Mouse (Mus musculus): ENCODE measurements at regions not wholly inside any gene's neighbourhood (a gene's known extent, or its start where the extent isn't known, plus 50 kb on each side); places are given as distances from the start of the nearest gene placed in this dataset.

- no peak for TF ChIP-seq ZNF384 (IDR thresholded peaks at IDR 0.05; ENCODE audit: low read depth, low read length)
- TF ChIP-seq ZC3H11A (IDR thresholded peaks at IDR 0.05; ENCODE audit: borderline replicate concordance, low read depth, low read length), result no peak
- no peak for TF ChIP-seq MAFK (IDR thresholded peaks at IDR 0.05; ENCODE audit: insufficient read depth, low read depth, low read length)
- TF ChIP-seq CHD2 (IDR thresholded peaks at IDR 0.05; ENCODE audit: low read depth, low read length), result no peak
- TF ChIP-seq HCFC1 (IDR thresholded peaks at IDR 0.05; ENCODE audit: borderline replicate concordance, insufficient read depth, low read length), result no peak
- in situ Hi-C loops (cut with MboI; ENCODE audit: low sequenced_read_pairs in 2 of 2, unreplicated experiment in 2 of 2), result no loop called here
- Histone ChIP-seq H3K9ac (ENCODE audit: insufficient read depth, low read depth, low read length, poor library complexity, severe bottlenecking) (no peak overlapping the region), H3K36me3 (ENCODE audit: control insufficient read depth, insufficient read depth, low read length, poor library complexity, severe bottlenecking) (no peaks in the 10 kb centered on the region), H3K9me3 (ENCODE audit: control insufficient read depth, insufficient read depth, low read depth, low read length) (no peaks in the 10 kb centered on the region), H3K27ac (ENCODE audit: insufficient read depth, low read depth, low read length, poor library complexity, severe bottlenecking) (no peak overlapping the region), H3K4me3 (ENCODE audit: insufficient read depth in 1 of 2, low read depth in 1 of 2, low read length in 2 of 2, poor library complexity in 1 of 2, severe bottlenecking in 1 of 2) (no peak overlapping the region), H3K4me1 (ENCODE audit: control insufficient read depth in 2 of 2, insufficient read depth in 2 of 2, low read length in 2 of 2, poor library complexity in 1 of 2) (peaks cover 0 to 7% of the 10 kb centered on the region in 2 experiments; a peak in 2 of 4 replicates)
- no peak for DNase-seq (ENCODE audit: low read depth, low spot score)
These were observed 145.8 kb upstream of the Tut7 start for GRCm38 (mm10) chr13:59968584-59969240.

- Histone ChIP-seq H3K9ac (ENCODE audit: insufficient read depth, low read depth, low read length, poor library complexity, severe bottlenecking) (no peak overlapping the region), H3K4me1 (ENCODE audit: control insufficient read depth in 2 of 2, insufficient read depth in 2 of 2, low read length in 2 of 2, poor library complexity in 1 of 2) (peaks cover 0 to 7% of the 10 kb centered on the region in 2 experiments; a peak in 2 of 4 replicates), H3K36me3 (ENCODE audit: control insufficient read depth, insufficient read depth, low read length, poor library complexity, severe bottlenecking) (no peaks in the 10 kb centered on the region), H3K27ac (ENCODE audit: insufficient read depth, low read depth, low read length, poor library complexity, severe bottlenecking) (no peak overlapping the region), H3K9me3 (ENCODE audit: control insufficient read depth, insufficient read depth, low read depth, low read length) (no peaks in the 10 kb centered on the region), H3K4me3 (ENCODE audit: insufficient read depth in 1 of 2, low read depth in 1 of 2, low read length in 2 of 2, poor library complexity in 1 of 2, severe bottlenecking in 1 of 2) (no peak overlapping the region)
- no peak for DNase-seq (ENCODE audit: low read depth, low spot score)
- in situ Hi-C loops (cut with MboI; ENCODE audit: low sequenced_read_pairs in 2 of 2, unreplicated experiment in 2 of 2), result no loop called here
- TF ChIP-seq HCFC1 (IDR thresholded peaks at IDR 0.05; ENCODE audit: borderline replicate concordance, insufficient read depth, low read length) (no peak), MAFK (IDR thresholded peaks at IDR 0.05; ENCODE audit: insufficient read depth, low read depth, low read length) (no peak), CHD2 (IDR thresholded peaks at IDR 0.05; ENCODE audit: low read depth, low read length) (no peak)
These were observed 143.7 kb upstream of the Tut7 start for GRCm38 (mm10) chr13:59966535-59967255.

- no peak overlapping the region for H3K9ac ChIP-seq (ENCODE audit: insufficient read depth, low read depth, low read length, poor library complexity, severe bottlenecking)
- H3K9me3 ChIP-seq (ENCODE audit: control insufficient read depth, insufficient read depth, low read depth, low read length), result no peaks in the 10 kb centered on the region
- in situ Hi-C loops (cut with MboI; ENCODE audit: low sequenced_read_pairs in 2 of 2, unreplicated experiment in 2 of 2), result no loop called here
- no peak for DNase-seq (ENCODE audit: low read depth, low spot score)
- no peak overlapping the region for H3K27ac ChIP-seq (ENCODE audit: insufficient read depth, low read depth, low read length, poor library complexity, severe bottlenecking)
- H3K36me3 ChIP-seq (ENCODE audit: control insufficient read depth, insufficient read depth, low read length, poor library complexity, severe bottlenecking), result no peaks in the 10 kb centered on the region
- TF ChIP-seq HCFC1 (IDR thresholded peaks at IDR 0.05; ENCODE audit: borderline replicate concordance, insufficient read depth, low read length), result no peak
- no peak for TF ChIP-seq ZNF384 (IDR thresholded peaks at IDR 0.05; ENCODE audit: low read depth, low read length)
- TF ChIP-seq MAFK (IDR thresholded peaks at IDR 0.05; ENCODE audit: insufficient read depth, low read depth, low read length), result no peak
- TF ChIP-seq ZC3H11A (IDR thresholded peaks at IDR 0.05; ENCODE audit: borderline replicate concordance, low read depth, low read length), result no peak
- TF ChIP-seq CHD2 (IDR thresholded peaks at IDR 0.05; ENCODE audit: low read depth, low read length), result no peak
- no peak overlapping the region for H3K4me3 ChIP-seq (ENCODE audit: insufficient read depth in 1 of 2, low read depth in 1 of 2, low read length in 2 of 2, poor library complexity in 1 of 2, severe bottlenecking in 1 of 2)
- H3K4me1 ChIP-seq (ENCODE audit: control insufficient read depth in 2 of 2, insufficient read depth in 2 of 2, low read length in 2 of 2, poor library complexity in 1 of 2), result no peaks in the 10 kb centered on the region
These were observed 142.0 kb upstream of the Tut7 start for GRCm38 (mm10) chr13:59964981-59965380.

GRCm38 (mm10) chr13:59962676-59963664 is 140.0 kb upstream of the Tut7 start:
- no peak overlapping the region for H3K27ac ChIP-seq (ENCODE audit: insufficient read depth, low read depth, low read length, poor library complexity, severe bottlenecking)
- H3K9me3 ChIP-seq (ENCODE audit: control insufficient read depth, insufficient read depth, low read depth, low read length), result no peaks in the 10 kb centered on the region
- no peak for DNase-seq (ENCODE audit: low read depth, low spot score)
- H3K36me3 ChIP-seq (ENCODE audit: control insufficient read depth, insufficient read depth, low read length, poor library complexity, severe bottlenecking), result no peaks in the 10 kb centered on the region
- H3K9ac ChIP-seq (ENCODE audit: insufficient read depth, low read depth, low read length, poor library complexity, severe bottlenecking), result no peak overlapping the region
- no peak overlapping the region for H3K4me3 ChIP-seq (ENCODE audit: insufficient read depth in 1 of 2, low read depth in 1 of 2, low read length in 2 of 2, poor library complexity in 1 of 2, severe bottlenecking in 1 of 2)
- no peak for TF ChIP-seq HCFC1 (IDR thresholded peaks at IDR 0.05; ENCODE audit: borderline replicate concordance, insufficient read depth, low read length)
- TF ChIP-seq MAFK (IDR thresholded peaks at IDR 0.05; ENCODE audit: insufficient read depth, low read depth, low read length), result no peak
- no peak for TF ChIP-seq CHD2 (IDR thresholded peaks at IDR 0.05; ENCODE audit: low read depth, low read length)
- TF ChIP-seq ZC3H11A (IDR thresholded peaks at IDR 0.05; ENCODE audit: borderline replicate concordance, low read depth, low read length), result no peak
- TF ChIP-seq ZNF384 (IDR thresholded peaks at IDR 0.05; ENCODE audit: low read depth, low read length), result no peak
- in situ Hi-C loops (cut with MboI; ENCODE audit: low sequenced_read_pairs in 2 of 2, unreplicated experiment in 2 of 2), result no loop called here
- H3K4me1 ChIP-seq (ENCODE audit: control insufficient read depth in 2 of 2, insufficient read depth in 2 of 2, low read length in 2 of 2, poor library complexity in 1 of 2), result no peaks in the 10 kb centered on the region
